Mouse (Mus musculus): ENCODE results near the gene Cep41.

GRCm38 (mm10) chr6:30698036-30698435, 4.5 kb upstream of the Cep41 start:
- TF ChIP-seq POLR2A (IDR thresholded peaks at IDR 0.05; ENCODE audit: borderline replicate concordance, insufficient read depth, low read length) (no peak), CTCF (IDR thresholded peaks at IDR 0.05; ENCODE audit: borderline replicate concordance, insufficient read depth, low read depth, low read length) (no peak)
